Mouse (Mus musculus) embryonic stem cell, embryonic (primary cell): ENCODE data around the gene Pde4b.

Experiments
- CTCF ChIA-PET, 4 experiments: fragments of 300-600 bp in 2 of 4; fragments of 350-600 bp in 2 of 4; sonication (Branson Sonifier 250); formaldehyde crosslinking; loops; one replicate each; lab custom pipeline; 2022; ENCODE audit warnings: inconsistent platforms in 2 of 4; lab: Charles Lee
- POLR2A ChIA-PET, 4 experiments: fragments of 300-600 bp in 2 of 4; fragments of 350-600 bp in 2 of 4; sonication (Branson Sonifier 250); formaldehyde crosslinking; loops; one replicate each; lab custom pipeline; 2022; ENCODE audit warnings: antibody characterized with exemption in 4 of 4, inconsistent platforms in 1 of 4; lab: Charles Lee

Pde4b gene

GRCm38 (mm10) chr4:102635258-102635657 lies 547.9 kb downstream of the Pde4b start:
- ChIA-PET POLR2A (interaction anchor here in 2 of 4 experiments (0.7 to 1.1 kb wide), 2 partner anchors 14 to 409 kb away, joined by 3 to 5 read pairs; no protein-coding TSS in a partner anchor), CTCF (no interaction called here)

- ChIA-PET CTCF (interaction anchor here in 1 of 4 experiments (0.6 kb wide), 1 partner anchor 638 kb away, joined by 4 read pairs; no protein-coding TSS in a partner anchor), POLR2A (no interaction called here)
Observed at GRCm38 (mm10) chr4:102635944-102636343, 548.6 kb downstream of the Pde4b start.

GRCm38 (mm10) chr4:102637348-102637910 lies 550.1 kb downstream of the Pde4b start:
- CTCF ChIA-PET: no interaction called here
- POLR2A ChIA-PET: no interaction called here

- POLR2A ChIA-PET: no interaction called here
- CTCF ChIA-PET: no interaction called here
Observed at GRCm38 (mm10) chr4:102640942-102641341, 553.6 kb downstream of the Pde4b start.

GRCm38 (mm10) chr4:102644062-102644461 lies 556.7 kb downstream of the Pde4b start:
- ChIA-PET CTCF (interaction anchor here in 1 of 4 experiments (1.0 kb wide), 1 partner anchor 417 kb away, joined by 3 read pairs; no protein-coding TSS in a partner anchor), POLR2A (no interaction called here)

- CTCF ChIA-PET: no interaction called here
Observed at GRCm38 (mm10) chr4:102647056-102647455, 559.7 kb downstream of the Pde4b start.

GRCm38 (mm10) chr4:102655331-102655730 lies 568.0 kb downstream of the Pde4b start:
- CTCF ChIA-PET: no interaction called here

More at GRCm38 (mm10) chr4:102647056-102647455, 559.7 kb downstream of the Pde4b start:
- POLR2A ChIA-PET: no interaction called here

GRCm38 (mm10) chr4:102656494-102657036 lies 569.2 kb downstream of the Pde4b start:
- ChIA-PET CTCF (interaction anchor here in 2 of 4 experiments (0.6 to 1.2 kb wide), 4 partner anchors 170 to 536 kb away, joined by 3 to 5 read pairs (median 4); no protein-coding TSS in a partner anchor), POLR2A (no interaction called here)

More at GRCm38 (mm10) chr4:102655331-102655730, 568.0 kb downstream of the Pde4b start:
- POLR2A ChIA-PET: no interaction called here
